In genomic region chr11:75279013-75279341, GRCm38 (mm10) we compare ENCODE assay signal across 9 mouse cellular contexts.
DNase-seq lines count a peak whose midpoint lies in the region; ATAC-seq and TF ChIP-seq lines count a peak whose summit lies in the region.
"Had no signal": no experiment of that assay in that cellular context is flagged by ENCODE, and none has a peak within 500 bp of the region (broad histone marks: within the 10 kb centered on the region; RNA-seq: fewer than 3 reads in every experiment).

No protein-coding gene starts in this region.

- H3K27ac ChIP-seq in heart, postnatal 0 days (ENCODE audit: low read depth), result peak overlapping the region; percentile 36; the same call in 1 of the 2 replicates
- no peak overlapping the region for H3K27ac ChIP-seq in brown adipose tissue, adult 24 weeks (replicated peaks; ENCODE audit: low read depth, low read length)
- no peak overlapping the region for H3K27ac ChIP-seq in hindbrain, embryonic 14.5 days
- peak overlapping the region; percentile 25; the same call in 1 of the 2 replicates for H3K27ac ChIP-seq in midbrain, embryonic 12.5 days (replicated peaks)

- no peak for ATAC-seq in heart, postnatal 0 days (ENCODE audit: insufficient read depth, low read depth)
- no peak for ATAC-seq in hindbrain, embryonic 14.5 days (ENCODE audit: low FRiP score)
- no peak for ATAC-seq in midbrain, embryonic 12.5 days (ENCODE audit: low FRiP score, low read depth)

- peaks cover 38% of the 10 kb centered on the region for H3K4me1 ChIP-seq in heart, postnatal 0 days (ENCODE audit: control insufficient read depth, insufficient read depth)
- 0 out of 2 replicates have a peak, but pooled peaks cover 2% of the 10 kb centered on the region for H3K4me1 ChIP-seq in brown adipose tissue, adult 24 weeks (ENCODE audit: control insufficient read depth, insufficient read depth, insufficient read length, low read length)
- peaks cover 59% of the 10 kb centered on the region for H3K4me1 ChIP-seq in hindbrain, embryonic 14.5 days (replicated peaks; ENCODE audit: control insufficient read depth, insufficient read depth, low read length)
- peaks cover 67% of the 10 kb centered on the region for H3K4me1 ChIP-seq in midbrain, embryonic 12.5 days

- H3K9ac ChIP-seq in heart, postnatal 0 days (replicated peaks; ENCODE audit: low read depth, low read length), result 0 out of 2 replicates have a peak overlapping the region, but pooled peaks have one; percentile 17
- H3K9ac ChIP-seq in hindbrain, embryonic 14.5 days, result peak overlapping the region; percentile 18; the same call in 1 of the 2 replicates
- H3K9ac ChIP-seq in midbrain, embryonic 12.5 days (replicated peaks), result peak overlapping the region; percentile 24; the same call in 1 of the 2 replicates

- WGBS in heart, postnatal 0 days, result 15% methylated on average over 4 of the region's 4 CpGs
- WGBS in hindbrain, embryonic 14.5 days, result 16% methylated on average over 4 of the region's 4 CpGs
- 16% methylated on average over 4 of the region's 4 CpGs for WGBS in midbrain, embryonic 12.5 days

- no peak for TF ChIP-seq CTCF in heart, postnatal 0 days (IDR thresholded peaks at IDR 0.05; ENCODE audit: low read depth)

- TF ChIP-seq EP300 in heart, postnatal 0 days (IDR thresholded peaks at IDR 0.05; ENCODE audit: low read depth), result no peak

- no peaks in the 10 kb centered on the region for H3K27me3 ChIP-seq in heart, postnatal 0 days (ENCODE audit: control insufficient read depth, insufficient read depth, low read length)
- peaks cover 18% of the 10 kb centered on the region; the same call in 1 of the 2 replicates for H3K27me3 ChIP-seq in hindbrain, embryonic 14.5 days (ENCODE audit: control insufficient read depth, insufficient read depth, low read length)
- H3K27me3 ChIP-seq in midbrain, embryonic 12.5 days, result peaks cover 45% of the 10 kb centered on the region

- no peaks in the 10 kb centered on the region for H3K36me3 ChIP-seq in heart, postnatal 0 days (replicated peaks; ENCODE audit: control insufficient read depth, insufficient read depth, low read length)
- no peaks in the 10 kb centered on the region for H3K36me3 ChIP-seq in hindbrain, embryonic 14.5 days (replicated peaks; ENCODE audit: control insufficient read depth, insufficient read depth)
- H3K36me3 ChIP-seq in midbrain, embryonic 12.5 days, result no peaks in the 10 kb centered on the region

- peak overlapping the region; percentile 55 for H3K4me2 ChIP-seq in heart, postnatal 0 days (ENCODE audit: low read depth, low read length)
- peak overlapping the region; percentile 37 for H3K4me2 ChIP-seq in hindbrain, embryonic 14.5 days (replicated peaks)
- peak overlapping the region; percentile 49 for H3K4me2 ChIP-seq in midbrain, embryonic 12.5 days (replicated peaks)

- no peak for DNase-seq in heart, postnatal 0 days (ENCODE audit: low spot score)
- DNase-seq in heart, adult 9 months (ENCODE audit: low spot score in 2 of 2), result no peak
- no peak for DNase-seq in hindbrain, embryonic 14.5 days (ENCODE audit: low spot score)
- no peak for DNase-seq in cerebellum, adult 11 months
- DNase-seq in gastrocnemius, postnatal 36 days, result no peak
- no peak for DNase-seq in lung, adult 18-20 months
- DNase-seq: kidney, adult 9 months had no signal

- no peaks in the 10 kb centered on the region for H3K9me3 ChIP-seq in heart, postnatal 0 days (replicated peaks; ENCODE audit: control insufficient read depth, low read length)
- H3K9me3 ChIP-seq in hindbrain, embryonic 14.5 days (ENCODE audit: control insufficient read depth, low read length), result no peaks in the 10 kb centered on the region
- no peaks in the 10 kb centered on the region for H3K9me3 ChIP-seq in midbrain, embryonic 12.5 days

- intact Hi-C loops in gastrocnemius, postnatal 36 days (cut with DNase I), result loop anchor here (5.0 kb wide), 1 partner anchor 37 kb away; no protein-coding TSS in a partner anchor

- H3K4me3 ChIP-seq in heart, postnatal 0 days (ENCODE audit: low read depth, low read length), result peak overlapping the region; percentile 24
- H3K4me3 ChIP-seq in brown adipose tissue, adult 24 weeks (ENCODE audit: insufficient read depth, low read depth, low read length), result peak overlapping the region; percentile 39
- no peak overlapping the region for H3K4me3 ChIP-seq in hindbrain, embryonic 14.5 days (replicated peaks; ENCODE audit: low read length)
- no peak overlapping the region; the same call in 1 of the 2 replicates for H3K4me3 ChIP-seq in midbrain, embryonic 12.5 days

Comparison
In these comparisons a context has a peak if more than half of its experiments do, and no peak if none do; other contexts are left out.
1. H3K27ac ChIP-seq: peak in heart, postnatal 0 days (single experiment) and midbrain, embryonic 12.5 days (single experiment); none in brown adipose tissue, adult 24 weeks (single experiment) and hindbrain, embryonic 14.5 days (single experiment).
2. H3K4me3 ChIP-seq: peak in heart, postnatal 0 days (single experiment) and brown adipose tissue, adult 24 weeks (single experiment); none in hindbrain, embryonic 14.5 days (single experiment) and midbrain, embryonic 12.5 days (single experiment).
3. Peak in every context shown above with its lines, with median percentiles within 50 percentile points of each other: H3K4me2 ChIP-seq and H3K9ac ChIP-seq.